Mouse (Mus musculus): Measurements from ENCODE around the gene Vmn2r55. TPM values are rescaled to one million over a fixed set of nuclear protein-coding genes. Genes with fewer than 3 reads are reported as not detected.

The Vmn2r55 gene
- not detected for polyA plus RNA-seq (2017; shearing (Covaris generic))

GRCm38 (mm10) chr7:12684903-12685302, at the start of gene Vmn2r55:
Gene Vmn2r55, minus strand, starts transcription at chr7:12685003.

GRCm38 (mm10) chr7:12640219-12640618, 44.6 kb downstream of the Vmn2r55 start, which contains the start of gene Vmn2r54:
Gene Vmn2r54, minus strand, starts transcription at chr7:12640319.

GRCm38 (mm10) chr7:12608688-12609087, 76.1 kb downstream of the Vmn2r55 start, which contains the start of gene Vmn2r53:
Gene Vmn2r53, minus strand, starts transcription at chr7:12608788.

Other genes with a start within 250 kb of the Vmn2r55 start
- gene Zfp606, start 206.7 kb downstream of the Vmn2r55 start, polyA plus RNA-seq (2017; shearing (Covaris generic)) = 2.1 TPM
- gene 2900092C05Rik, start 172.5 kb downstream of the Vmn2r55 start, polyA plus RNA-seq (2017; shearing (Covaris generic)) = not detected
- gene Vmn2r53, start 76.2 kb downstream of the Vmn2r55 start, polyA plus RNA-seq (2017; shearing (Covaris generic)) = 0.05 TPM
- not detected for gene Vmn2r54, start 44.7 kb downstream of the Vmn2r55 start, polyA plus RNA-seq (2017; shearing (Covaris generic))
- not detected for gene Vmn2r56, start 50.0 kb upstream of the Vmn2r55 start, polyA plus RNA-seq (2017; shearing (Covaris generic))
- 12.5 TPM for gene Zscan18, start 118.6 kb upstream of the Vmn2r55 start, polyA plus RNA-seq (2017; shearing (Covaris generic))
- gene Zfp329, start 133.9 kb upstream of the Vmn2r55 start, polyA plus RNA-seq (2017; shearing (Covaris generic)) = 7.6 TPM
- gene Zfp110, start 149.8 kb upstream of the Vmn2r55 start, polyA plus RNA-seq (2017; shearing (Covaris generic)) = 91.6 TPM
- gene Zfp128, start 196.2 kb upstream of the Vmn2r55 start, polyA plus RNA-seq (2017; shearing (Covaris generic)) = 0.42 TPM
- gene Zscan22, start 212.8 kb upstream of the Vmn2r55 start, polyA plus RNA-seq (2017; shearing (Covaris generic)) = 5.2 TPM
- 1,062 TPM for gene Rps5, start 237.3 kb upstream of the Vmn2r55 start, polyA plus RNA-seq (2017; shearing (Covaris generic))
- not detected for gene Rnf225, start 242.4 kb upstream of the Vmn2r55 start, polyA plus RNA-seq (2017; shearing (Covaris generic))